Comparison of ENCODE assay signal across 8 mouse cellular contexts in the genomic region with DNA sequence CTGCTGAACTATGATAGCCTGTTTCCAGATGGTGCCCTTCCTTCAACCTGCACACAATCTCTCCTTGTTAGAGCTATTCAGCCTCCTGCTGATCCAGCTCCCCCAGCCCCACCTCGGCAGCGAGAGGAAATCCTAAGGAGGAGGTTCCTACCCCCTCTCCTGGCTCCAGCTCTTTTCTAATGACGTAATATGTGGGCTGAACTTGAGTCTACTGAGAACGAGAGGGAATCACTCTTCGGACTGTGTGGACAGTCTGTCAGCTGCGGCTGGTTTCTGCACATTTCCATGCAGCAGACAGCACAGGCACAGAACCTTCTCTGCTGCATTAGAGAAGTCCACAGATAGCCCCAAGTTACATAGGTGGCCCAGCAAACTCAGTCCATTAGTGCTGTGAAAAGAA. TPM values are rescaled to one million over a fixed set of nuclear protein-coding genes. Genes with fewer than 3 reads are reported as not detected.
A peak's percentile ranks its signal among the peaks of the same experiment; 100 is the strongest.
DNase-seq lines count a peak whose midpoint lies in the region; ATAC-seq and TF ChIP-seq lines count a peak whose summit lies in the region.

No protein-coding gene starts in this region.

- TF ChIP-seq CTCF in brain, embryonic 14.5 days (IDR thresholded peaks at IDR 0.05; ENCODE audit: borderline replicate concordance, extremely low read depth, insufficient read depth, insufficient read length) = no peak
- no peak for TF ChIP-seq CTCF in midbrain, postnatal 0 days (IDR thresholded peaks at IDR 0.05)

- peak overlapping the region; percentile 28; the same call in 1 of the 2 replicates for H3K4me2 ChIP-seq in hindbrain, embryonic 14.5 days (replicated peaks)
- peak overlapping the region; percentile 15; the same call in 1 of the 2 replicates for H3K4me2 ChIP-seq in midbrain, postnatal 0 days (ENCODE audit: low read depth, low read length, poor library complexity, severe bottlenecking)

- no peak overlapping the region for H3K9ac ChIP-seq in hindbrain, embryonic 14.5 days
- no peak overlapping the region for H3K9ac ChIP-seq in midbrain, postnatal 0 days (replicated peaks; ENCODE audit: low read length, poor library complexity, severe bottlenecking)

- WGBS in hindbrain, embryonic 14.5 days = 12% methylated on average over 6 of the region's 6 CpGs
- WGBS in midbrain, postnatal 0 days = 9% methylated on average over 6 of the region's 6 CpGs

- DNase-seq in MN1 (ENCODE audit: low spot score) = peak; percentile 49
- DNase-seq in brain, embryonic 14.5 days (ENCODE audit: low read depth) = peak; percentile 92
- DNase-seq in gastrocnemius, adult 8-10 months (ENCODE audit: low spot score in 2 of 2) = peak; percentile 24 to 31
- peak; percentile 68 for DNase-seq in hindbrain, embryonic 14.5 days (ENCODE audit: low spot score)
- peak; percentile 40 for DNase-seq in left cerebral cortex, postnatal 4 days
- DNase-seq in midbrain, postnatal 0 days (ENCODE audit: low spot score) = peak; percentile 61
- DNase-seq in spleen, postnatal 14 days (ENCODE audit: low spot score in 2 of 2) = no peak

- no peak for TF ChIP-seq POLR2A in brain, embryonic 14.5 days (IDR thresholded peaks at IDR 0.05; ENCODE audit: borderline replicate concordance, extremely low read depth, insufficient read depth, insufficient read length, poor library complexity, severe bottlenecking)

- intact Hi-C loops in left cerebral cortex, postnatal 4 days (cut with DNase I) = no loop called here

- no peaks in the 10 kb centered on the region for H3K36me3 ChIP-seq in hindbrain, embryonic 14.5 days (replicated peaks; ENCODE audit: control insufficient read depth, insufficient read depth)
- H3K36me3 ChIP-seq in midbrain, postnatal 0 days (ENCODE audit: insufficient read depth, low read length) = no peaks in the 10 kb centered on the region

- H3K9me3 ChIP-seq in hindbrain, embryonic 14.5 days (ENCODE audit: control insufficient read depth, low read length) = no peaks in the 10 kb centered on the region
- H3K9me3 ChIP-seq in midbrain, postnatal 0 days (ENCODE audit: low read length) = no peaks in the 10 kb centered on the region

- H3K27ac ChIP-seq in hindbrain, embryonic 14.5 days = no peak overlapping the region; the same call in 1 of the 2 replicates
- H3K27ac ChIP-seq in midbrain, postnatal 0 days (ENCODE audit: low read depth, low read length) = no peak overlapping the region

- 0 out of 2 replicates have a peak, but pooled peaks cover 5% of the 10 kb centered on the region for H3K4me1 ChIP-seq in hindbrain, embryonic 14.5 days (replicated peaks; ENCODE audit: control insufficient read depth, insufficient read depth, low read length)
- 0 out of 2 replicates have a peak, but pooled peaks cover 3% of the 10 kb centered on the region for H3K4me1 ChIP-seq in midbrain, postnatal 0 days (ENCODE audit: insufficient read depth, low read length)

- no peaks in the 10 kb centered on the region for H3K27me3 ChIP-seq in hindbrain, embryonic 14.5 days (ENCODE audit: control insufficient read depth, insufficient read depth, low read length)
- no peaks in the 10 kb centered on the region for H3K27me3 ChIP-seq in midbrain, postnatal 0 days (ENCODE audit: insufficient read depth, low read length)

- H3K4me3 ChIP-seq in hindbrain, embryonic 14.5 days (replicated peaks; ENCODE audit: low read length) = no peak overlapping the region
- H3K4me3 ChIP-seq in midbrain, postnatal 0 days (ENCODE audit: low read depth, low read length) = no peak overlapping the region

- ATAC-seq in hindbrain, embryonic 14.5 days (ENCODE audit: low FRiP score) = peak; percentile 55; the same call in 1 of the 2 replicates
- no peak for ATAC-seq in midbrain, postnatal 0 days (ENCODE audit: low FRiP score)
- no peak for ATAC-seq in CD4-positive, CD25-positive, alpha-beta regulatory T cell, adult 4 months

RNA-seq across cellular contexts. Expression of gene Angptl1, which starts 0.3 kb away (rescaled TPM):
- polyA plus RNA-seq in brain, embryonic 14.5 days (2012; rRNA removed) = 1.6 and 1.9 TPM in 2 replicates
- 1 to 10 TPM; 4.5 to 6.4 (median 5.9) TPM for total RNA-seq in gastrocnemius, adult 8-10 months (2022)
- polyA plus RNA-seq in hindbrain, embryonic 14.5 days (2014; fragmentation: Nextera tagmentation; extraction: Ambion mirVana) = 2.2 and 3.6 TPM in 2 replicates
- under 1 TPM in 1 of 2 experiments, not detected in 1; 0.34 TPM for total RNA-seq in left cerebral cortex, postnatal 4 days (2021)
- total RNA-seq in midbrain, postnatal 0 days (2014; rRNA removed) = 0.47 TPM in 1 of 2 replicates, not detected in the other
- 0.25 and 0.27 TPM in 2 replicates for polyA plus RNA-seq in midbrain, postnatal 0 days (2015; fragmentation: Nextera tagmentation; extraction: Ambion mirVana)
- polyA plus RNA-seq in CD4-positive, CD25-positive, alpha-beta regulatory T cell, adult 4 months (2017; shearing (Covaris generic)) = 1 to 10 TPM; 1.7 to 2.0 TPM

Comparison
In these comparisons a context has a peak if more than half of its experiments do, and no peak if none do; other contexts are left out.
1. DNase-seq: peak in MN1 (single experiment), brain, embryonic 14.5 days (single experiment), gastrocnemius, adult 8-10 months (2 of 2), hindbrain, embryonic 14.5 days (single experiment), left cerebral cortex, postnatal 4 days (single experiment) and midbrain, postnatal 0 days (single experiment); none in spleen, postnatal 14 days (0 of 2).